Mouse (Mus musculus) kidney, adult 2 months (tissue): ENCODE data around the gene Ahcy.

Experiments
- CTCF ChIP-seq: fragments of 200-500 bp; conservative IDR thresholded peaks from 2 replicates; pipeline ENCODE4 v1.5.1; 2011; ENCODE audit warnings: low read depth, mild to moderate bottlenecking, control low read depth, low read length, moderate library complexity, mixed read lengths; ENCODE audit not compliant: insufficient read depth, insufficient read length
- POLR2A ChIP-seq: fragments of 200-500 bp; IDR thresholded peaks from one replicate; pipeline ENCODE4 v1.6.1; 2011; ENCODE audit warnings: low read depth, low read length, control low read depth

- TF ChIP-seq POLR2A (no peak), CTCF (no peak)
Observed at GRCm38 (mm10) chr2:155091743-155092075, 17.4 kb upstream of the Ahcy start.
